ENCODE assay signal across 18 mouse cellular contexts in the genomic region with DNA sequence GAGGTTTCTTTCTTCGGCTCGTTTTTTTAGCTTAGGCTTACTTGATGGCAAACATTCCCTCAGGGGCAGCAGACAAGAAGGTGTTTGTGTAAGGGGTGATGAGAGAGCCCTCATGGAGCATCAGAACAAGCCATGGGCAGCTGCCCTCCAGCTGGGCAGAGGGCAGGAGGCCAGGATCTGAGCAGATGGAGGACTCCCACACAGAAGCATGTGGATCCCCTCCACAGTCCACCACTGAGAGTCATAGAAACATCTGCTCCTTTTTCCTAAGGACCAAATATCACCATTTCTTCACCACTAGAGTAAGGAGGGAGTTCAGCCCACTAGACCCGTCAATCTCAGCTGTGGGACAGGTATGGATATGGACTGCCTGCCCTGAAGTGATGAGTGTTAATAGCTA.
DNase-seq lines count a peak whose midpoint lies in the region; ATAC-seq lines count a peak whose summit lies in the region.
"Had no signal": no experiment of that assay in that cellular context is flagged by ENCODE, and none has a peak within 500 bp of the region (broad histone marks: within the 10 kb centered on the region; RNA-seq: fewer than 3 reads in every experiment).

No protein-coding gene starts in this region.

- no peaks in the 10 kb centered on the region for H3K36me3 ChIP-seq in forebrain, embryonic 14.5 days (ENCODE audit: control insufficient read depth, insufficient read depth, low read length)
- H3K36me3 ChIP-seq in liver, embryonic 11.5 days (ENCODE audit: control insufficient read depth, insufficient read depth, low read length), result no peaks in the 10 kb centered on the region
- H3K36me3 ChIP-seq: embryonic facial prominence, embryonic 13.5 days; limb, embryonic 12.5 days; neural tube, embryonic 13.5 days had no signal

- no peak overlapping the region for H3K4me2 ChIP-seq in forebrain, embryonic 14.5 days (ENCODE audit: low read length)
- H3K4me2 ChIP-seq in liver, embryonic 11.5 days, result no peak overlapping the region
- H3K4me2 ChIP-seq: embryonic facial prominence, embryonic 13.5 days; limb, embryonic 12.5 days; neural tube, embryonic 13.5 days had no signal

- H3K27me3 ChIP-seq in forebrain, embryonic 14.5 days (replicated peaks; ENCODE audit: control insufficient read depth, insufficient read depth, low read length), result no peaks in the 10 kb centered on the region
- H3K27me3 ChIP-seq in liver, embryonic 11.5 days (replicated peaks; ENCODE audit: control insufficient read depth, insufficient read depth, low read length), result no peaks in the 10 kb centered on the region
- H3K27me3 ChIP-seq: limb, embryonic 12.5 days; megakaryocyte, embryonic 14.5 days; neural tube, embryonic 13.5 days had no signal

- DNase-seq in gastrocnemius, postnatal 10 days, result peak; percentile 42
- no peak for DNase-seq in gastrocnemius, postnatal 36 days
- peak; percentile 19 to 49 for DNase-seq in kidney, postnatal 4 days
- no peak for DNase-seq in kidney, adult 9 months
- DNase-seq in right cerebral cortex, adult 18-20 months, result peak; percentile 24
- DNase-seq in right cerebral cortex, postnatal 36 days (ENCODE audit: low spot score in 2 of 2), result no peak
- no peak for DNase-seq in forebrain, embryonic 14.5 days (ENCODE audit: low spot score)
- no peak for DNase-seq in liver, embryonic 11.5 days (ENCODE audit: low spot score)
- DNase-seq: adrenal gland, adult 2 months; cerebellum, adult 11 months; layer of hippocampus, postnatal 36 days; thymus, adult 18-20 months had no signal

- no peak overlapping the region for H3K27ac ChIP-seq in forebrain, embryonic 14.5 days (ENCODE audit: low read depth, low read length)
- H3K27ac ChIP-seq in liver, embryonic 11.5 days (ENCODE audit: low read depth, low read length), result no peak overlapping the region
- H3K27ac ChIP-seq: embryonic facial prominence, embryonic 13.5 days; kidney, postnatal 0 days; limb, embryonic 12.5 days; liver, embryonic 14.5 days; neural tube, embryonic 13.5 days had no signal

- no peak overlapping the region for H3K9ac ChIP-seq in forebrain, embryonic 14.5 days (ENCODE audit: low read length)
- no peak overlapping the region for H3K9ac ChIP-seq in liver, embryonic 11.5 days (ENCODE audit: low read depth, low read length)
- H3K9ac ChIP-seq: embryonic facial prominence, embryonic 13.5 days; limb, embryonic 12.5 days; liver, embryonic 14.5 days; neural tube, embryonic 13.5 days had no signal

- H3K9me3 ChIP-seq in forebrain, embryonic 14.5 days (replicated peaks; ENCODE audit: control insufficient read depth, low read length), result no peaks in the 10 kb centered on the region
- H3K9me3 ChIP-seq in liver, embryonic 11.5 days (ENCODE audit: control insufficient read depth, low read length), result no peaks in the 10 kb centered on the region
- H3K9me3 ChIP-seq: embryonic facial prominence, embryonic 13.5 days; limb, embryonic 12.5 days; neural tube, embryonic 13.5 days had no signal

- H3K4me3 ChIP-seq in forebrain, embryonic 14.5 days (ENCODE audit: low read depth, low read length), result no peak overlapping the region
- H3K4me3 ChIP-seq in liver, embryonic 11.5 days (ENCODE audit: low read depth, low read length), result no peak overlapping the region
- H3K4me3 ChIP-seq: embryonic facial prominence, embryonic 13.5 days; limb, embryonic 12.5 days; megakaryocyte, embryonic 14.5 days; neural tube, embryonic 13.5 days had no signal

- no peak for ATAC-seq in forebrain, embryonic 14.5 days
- ATAC-seq in liver, embryonic 11.5 days (replicated peaks; ENCODE audit: low FRiP score), result no peak

- 84% methylated on average over 3 of the region's 3 CpGs for WGBS in forebrain, embryonic 14.5 days
- WGBS in liver, embryonic 11.5 days, result 84% methylated on average over 3 of the region's 3 CpGs

- intact Hi-C loops in gastrocnemius, postnatal 36 days (cut with DNase I), result no loop called here

- H3K4me1 ChIP-seq in forebrain, embryonic 14.5 days (ENCODE audit: control insufficient read depth, insufficient read depth, low read length), result no peaks in the 10 kb centered on the region
- no peaks in the 10 kb centered on the region for H3K4me1 ChIP-seq in liver, embryonic 11.5 days (replicated peaks; ENCODE audit: control insufficient read depth, insufficient read depth, low read length)
- H3K4me1 ChIP-seq: embryonic facial prominence, embryonic 13.5 days; limb, embryonic 12.5 days had no signal

Comparison
In these comparisons a context has a peak if more than half of its experiments do, and no peak if none do; other contexts are left out.
1. DNase-seq: peak in gastrocnemius, postnatal 10 days (single experiment), kidney, postnatal 4 days (2 of 2) and right cerebral cortex, adult 18-20 months (single experiment); none in gastrocnemius, postnatal 36 days (0 of 2), kidney, adult 9 months (single experiment), right cerebral cortex, postnatal 36 days (0 of 2), forebrain, embryonic 14.5 days (single experiment) and liver, embryonic 11.5 days (single experiment).